ENCODE assay signal across 7 mouse cellular contexts in genomic region chr13:5862626-5863407, GRCm38 (mm10). TPM values are rescaled to one million over a fixed set of nuclear protein-coding genes. Genes with fewer than 3 reads are reported as not detected.
DNase-seq lines count a peak whose midpoint lies in the region; ATAC-seq lines count a peak whose summit lies in the region.

No protein-coding gene starts in this region.

- H3K4me3 ChIP-seq in heart, embryonic 14.5 days (ENCODE audit: control insufficient read depth in 1 of 2, insufficient read depth in 1 of 2, low read depth in 1 of 2, low read length in 2 of 2), result peak overlapping the region; percentile 73 to 75
- H3K4me3 ChIP-seq in midbrain, embryonic 12.5 days, result peak overlapping the region; percentile 66

- no peaks in the 10 kb centered on the region for H3K27me3 ChIP-seq in heart, embryonic 14.5 days (ENCODE audit: control insufficient read depth, insufficient read depth, low read length)
- no peaks in the 10 kb centered on the region for H3K27me3 ChIP-seq in midbrain, embryonic 12.5 days

- no peaks in the 10 kb centered on the region for H3K9me3 ChIP-seq in heart, embryonic 14.5 days (ENCODE audit: control insufficient read depth, low read length)
- H3K9me3 ChIP-seq in midbrain, embryonic 12.5 days, result no peaks in the 10 kb centered on the region

- peak overlapping the region; percentile 96 for H3K9ac ChIP-seq in heart, embryonic 14.5 days (ENCODE audit: low read length)
- peak overlapping the region; percentile 75 for H3K9ac ChIP-seq in midbrain, embryonic 12.5 days (replicated peaks)

- H3K4me1 ChIP-seq in heart, embryonic 14.5 days (ENCODE audit: control insufficient read depth in 2 of 2, insufficient read depth in 2 of 2, low read length in 2 of 2), result peaks cover 12 to 26% of the 10 kb centered on the region in 2 experiments
- peaks cover 16% of the 10 kb centered on the region for H3K4me1 ChIP-seq in midbrain, embryonic 12.5 days

- peaks cover 33% of the 10 kb centered on the region for H3K36me3 ChIP-seq in heart, embryonic 14.5 days (ENCODE audit: control insufficient read depth, insufficient read depth, low read length)
- H3K36me3 ChIP-seq in midbrain, embryonic 12.5 days, result peaks cover 31% of the 10 kb centered on the region

- no peak for ATAC-seq in heart, embryonic 14.5 days (ENCODE audit: insufficient number of reproducible peaks, insufficient read depth, low FRiP score, low read depth)
- ATAC-seq in midbrain, embryonic 12.5 days (ENCODE audit: low FRiP score, low read depth), result no peak

- peak overlapping the region; percentile 99 to 100 for H3K27ac ChIP-seq in heart, embryonic 14.5 days (replicated peaks in 1 of 2; ENCODE audit: control insufficient read depth in 1 of 2, insufficient read depth in 1 of 2, low read depth in 2 of 2, low read length in 2 of 2)
- H3K27ac ChIP-seq in midbrain, embryonic 12.5 days (replicated peaks), result peak overlapping the region; percentile 95

- 3% methylated on average over 16 of the region's 16 CpGs for WGBS in heart, embryonic 14.5 days
- WGBS in midbrain, embryonic 12.5 days, result 5% methylated on average over 16 of the region's 16 CpGs

- peak overlapping the region; percentile 82 for H3K4me2 ChIP-seq in heart, embryonic 14.5 days (ENCODE audit: low read length)
- peak overlapping the region; percentile 61 for H3K4me2 ChIP-seq in midbrain, embryonic 12.5 days (replicated peaks)

- DNase-seq in thymus, postnatal 0 days (ENCODE audit: low spot score), result peak; percentile 34
- no peak for DNase-seq in thymus, postnatal 10 days (ENCODE audit: low spot score in 2 of 2)
- DNase-seq in cerebellum, postnatal 14 days, result peak; percentile 52 to 60
- peak; percentile 59 for DNase-seq in kidney, postnatal 10 days
- peak; percentile 28 for DNase-seq in testis, postnatal 14 days (ENCODE audit: low spot score)

RNA-seq across cellular contexts. Expression of gene Klf6, which starts 1.5 kb away (rescaled TPM):
- 61.2 and 74.9 TPM in 2 replicates for polyA plus RNA-seq in thymus, postnatal 0 days (2015; fragmentation: Nextera tagmentation; extraction: Ambion mirVana)
- 65.4 and 70.9 TPM in 2 replicates for polyA plus RNA-seq in heart, embryonic 14.5 days (2014; fragmentation: Nextera tagmentation; extraction: Ambion mirVana)
- 71.6 and 77.0 TPM in 2 replicates for polyA plus RNA-seq in midbrain, embryonic 12.5 days (2016; fragmentation: Nextera tagmentation; extraction: Ambion mirVana)

Comparison
In these comparisons a context has a peak if more than half of its experiments do, and no peak if none do; other contexts are left out.
1. DNase-seq: peak in thymus, postnatal 0 days (single experiment), cerebellum, postnatal 14 days (2 of 2), kidney, postnatal 10 days (single experiment) and testis, postnatal 14 days (single experiment); none in thymus, postnatal 10 days (0 of 2).